Mouse (Mus musculus) olfactory bulb, adult 2 months (tissue): Measurements from ENCODE around the gene Ptpa.

Experiments
- CTCF ChIP-seq: fragments of 200-500 bp; IDR thresholded peaks from 2 replicates; pipeline ENCODE4 v1.5.1; 2012; ENCODE audit warnings: low read depth, mild to moderate bottlenecking, low read length, moderate library complexity; ENCODE audit not compliant: insufficient read depth
- POLR2A ChIP-seq: fragments of 200-500 bp; IDR thresholded peaks from 2 replicates; pipeline ENCODE4 v1.6.1; 2012; ENCODE audit warnings: mild to moderate bottlenecking, low read depth, low read length, moderate library complexity; ENCODE audit not compliant: insufficient read depth

GRCm38 (mm10) chr2:30471051-30471450 lies 55.2 kb downstream of the Ptpa start:
- TF ChIP-seq CTCF = no peak
- TF ChIP-seq POLR2A = no peak
